Mouse (Mus musculus): ENCODE measurements around the gene Gm20431.

GRCm38 (mm10) chr2:167654911-167655600, 6.2 kb downstream of the Gm20431 start:
- no peak for TF ChIP-seq POLR2A (IDR thresholded peaks at IDR 0.05; ENCODE audit: low read depth, low read length)
- no peak for TF ChIP-seq CTCF (IDR thresholded peaks at IDR 0.05; ENCODE audit: extremely low read depth, insufficient read length, insufficient replicate concordance, low read depth, low read length)

Measured in small intestine, adult 2 months (tissue).